Mouse (Mus musculus): ENCODE results near the gene Pgs1.

GRCm38 (mm10) chr11:117968016-117968671 is 17.9 kb upstream of the Pgs1 start:
- no peak for TF ChIP-seq CTCF (IDR thresholded peaks at IDR 0.05)
- TF ChIP-seq POLR2A (IDR thresholded peaks at IDR 0.05; ENCODE audit: insufficient read depth, low read depth, low read length), result no peak
